Mouse (Mus musculus) forelimb bud, embryonic 11.5 days (tissue): Measurements from ENCODE around the gene Olfr266.

Experiments
- DNase-seq: peaks from one replicate; pipeline ENCODE4 v3.0.0-alpha.2; 2012; ENCODE audit warnings: low read depth, low spot score

Olfr266 gene

GRCm38 (mm10) chr3:106826187-106826586 is at the start of gene Olfr266:
TSS of gene Olfr266 (minus strand) at chr3:106826287.
- no peak for DNase-seq

GRCm38 (mm10) chr3:106875626-106876025 is 49.5 kb upstream of the Olfr266 start:
- DNase-seq = no peak

GRCm38 (mm10) chr3:106872893-106873292 is 46.8 kb upstream of the Olfr266 start:
- DNase-seq = no peak

GRCm38 (mm10) chr3:106832107-106832506 is 6.0 kb upstream of the Olfr266 start:
- no peak for DNase-seq

- no peak for DNase-seq
These were observed 8.4 kb downstream of the Olfr266 start for GRCm38 (mm10) chr3:106817676-106818075.

GRCm38 (mm10) chr3:106808972-106809695 is 17.0 kb downstream of the Olfr266 start:
- no peak for DNase-seq

GRCm38 (mm10) chr3:106798079-106798478 is 28.0 kb downstream of the Olfr266 start:
- no peak for DNase-seq

GRCm38 (mm10) chr3:106789930-106790329 is 36.2 kb downstream of the Olfr266 start, which contains the start of gene Cd53:
TSS of gene Cd53 (minus strand) at chr3:106790149.
- DNase-seq = no peak

- no peak for DNase-seq
These were observed 37.6 kb downstream of the Olfr266 start for GRCm38 (mm10) chr3:106788440-106788887.

- no peak for DNase-seq
These were observed 38.1 kb downstream of the Olfr266 start for GRCm38 (mm10) chr3:106787972-106788371.

GRCm38 (mm10) chr3:106785130-106785529 is 41.0 kb downstream of the Olfr266 start:
- no peak for DNase-seq

- DNase-seq = no peak
These were observed 54.3 kb downstream of the Olfr266 start for GRCm38 (mm10) chr3:106771834-106772233.
